Mouse (Mus musculus) heart, postnatal 14 days (tissue): Measurements from ENCODE around the gene Rint1. TPM values are rescaled to one million over a fixed set of nuclear protein-coding genes. Genes with fewer than 3 reads are reported as not detected.

Experiments used
- DNase-seq, 2 experiments: peaks; one replicate each; pipeline ENCODE4 v3.0.0; 2021 to 2022
- intact Hi-C: fragments of 180-260 bp; cut with DNase I; formaldehyde crosslinking; loops from one replicate; pipeline ENCODE4 v1.15.1; 2025
- total RNA-seq, 2 experiments: library from RNA; stranded (reverse); gene quantifications; 2 replicates each; pipeline ENCODE4 v1.2.3; 2021

The Rint1 gene
- total RNA-seq, 2 experiments from 2014 or later, result 13.3 to 14.6 TPM

- no peak for DNase-seq
- intact Hi-C loops, result loop anchor here (10.0 kb wide), 1 partner anchor 305 kb away; the partner anchor contains the start of gene Nupl2
Measured at GRCm38 (mm10) chr5:23859896-23860295, 72.4 kb downstream of the Rint1 start.

GRCm38 (mm10) chr5:23861721-23862120 lies 74.2 kb downstream of the Rint1 start:
- DNase-seq, result no peak
- intact Hi-C loops, result no loop called here

GRCm38 (mm10) chr5:23862291-23862690 lies 74.8 kb downstream of the Rint1 start:
- DNase-seq, result peak; percentile 79 to 86
- intact Hi-C loops, result no loop called here

- intact Hi-C loops, result no loop called here
- DNase-seq, result no peak
Measured at GRCm38 (mm10) chr5:23863166-23864053, 75.9 kb downstream of the Rint1 start.

- intact Hi-C loops, result no loop called here
- DNase-seq, result no peak
Measured at GRCm38 (mm10) chr5:23864054-23864965, 76.8 kb downstream of the Rint1 start.

- DNase-seq, result no peak
- intact Hi-C loops, result no loop called here
Measured at GRCm38 (mm10) chr5:23865941-23866340, 78.4 kb downstream of the Rint1 start.

Other genes starting within 250 kb of the Rint1 start
- 10 to 100 TPM; 40.7 to 44.6 TPM for gene Srpk2, start 103.1 kb upstream of the Rint1 start, total RNA-seq
- 10 to 100 TPM; 10.1 to 10.7 TPM for gene Pus7, start 4.0 kb upstream of the Rint1 start, total RNA-seq
- 100 to 1,000 TPM in 1 of 2 experiments, 10 to 100 TPM in 1; 96.8 to 105 TPM for gene Tomm7, start 56.5 kb downstream of the Rint1 start, total RNA-seq
- 10 to 100 TPM; 46.8 to 59.4 TPM for gene Fam126a, start 243.0 kb downstream of the Rint1 start, total RNA-seq